In the genomic region with DNA sequence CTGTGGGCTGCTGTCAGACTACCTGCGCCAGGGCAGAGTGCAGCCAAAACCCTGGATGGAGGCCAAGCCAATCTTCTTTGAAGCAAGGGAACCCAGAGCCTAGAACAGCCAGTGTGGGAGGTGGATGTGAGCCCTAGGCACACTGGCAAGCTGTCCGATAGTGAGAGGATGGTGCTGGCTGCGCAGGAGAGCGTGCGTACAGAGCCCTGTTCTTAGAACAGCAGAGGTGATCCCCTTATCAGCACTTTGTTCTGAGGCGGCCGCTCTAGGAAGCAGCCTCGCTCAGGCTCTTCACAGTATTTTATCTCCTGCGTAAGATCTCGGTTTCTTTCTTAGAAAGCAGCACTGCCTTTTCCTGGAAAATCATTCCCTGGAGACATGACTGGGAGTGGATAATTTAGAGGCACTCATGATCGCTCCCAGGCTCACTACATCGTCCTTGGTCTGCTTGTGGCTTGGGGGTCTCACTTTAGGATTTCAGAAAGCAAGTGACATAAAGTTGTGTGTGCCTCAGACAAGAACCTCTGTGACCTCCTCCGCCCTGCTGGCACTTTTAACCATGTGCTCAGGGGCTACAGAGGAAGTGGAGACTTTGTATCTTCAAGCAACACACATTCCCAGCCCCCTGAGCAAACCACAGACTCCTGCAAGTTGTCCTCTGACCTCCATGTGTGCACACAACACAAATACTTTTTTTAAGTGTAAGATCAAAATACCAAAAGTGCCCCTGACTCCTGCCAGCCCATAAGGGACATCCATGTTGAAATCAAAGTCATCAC, we compare ENCODE assay signal across 8 mouse cellular contexts.
DNase-seq lines count a peak whose midpoint lies in the region; ATAC-seq lines count a peak whose summit lies in the region.
"Had no signal": no experiment of that assay in that cellular context is flagged by ENCODE, and none has a peak within 500 bp of the region (broad histone marks: within the 10 kb centered on the region; RNA-seq: fewer than 3 reads in every experiment).

No protein-coding gene starts in this region.

- DNase-seq in kidney, adult 11 months: peak; percentile 38
- DNase-seq in c-Kit-positive CD71-positive TER-119-negative erythroid progenitor cells, embryonic 14.5 days (ENCODE audit: low read depth): peak; percentile 74
- DNase-seq in kidney, postnatal 14 days: peak; percentile 61
- peak; percentile 67 for DNase-seq in thymus, postnatal 0 days (ENCODE audit: low spot score)
- no peak for DNase-seq in cerebellum, postnatal 14 days

- no peaks in the 10 kb centered on the region for H3K9me3 ChIP-seq in kidney, embryonic 14.5 days (ENCODE audit: control insufficient read depth, low read length)
- no peaks in the 10 kb centered on the region for H3K9me3 ChIP-seq in hindbrain, embryonic 12.5 days (replicated peaks)
- H3K9me3 ChIP-seq: neural tube, embryonic 13.5 days had no signal

- no peak for ATAC-seq in kidney, embryonic 14.5 days (ENCODE audit: low FRiP score, low TSS enrichment)
- ATAC-seq in hindbrain, embryonic 12.5 days (ENCODE audit: low FRiP score): no peak

- WGBS in kidney, embryonic 14.5 days: 59% methylated on average over 13 of the region's 13 CpGs
- WGBS in hindbrain, embryonic 12.5 days: 84% methylated on average over 13 of the region's 13 CpGs

- no peak overlapping the region for H3K9ac ChIP-seq in kidney, embryonic 14.5 days (ENCODE audit: low read depth, low read length)
- H3K9ac ChIP-seq in hindbrain, embryonic 12.5 days: no peak overlapping the region
- H3K9ac ChIP-seq: neural tube, embryonic 13.5 days had no signal

- no peaks in the 10 kb centered on the region for H3K27me3 ChIP-seq in kidney, embryonic 14.5 days (ENCODE audit: control insufficient read depth, insufficient read depth, low read length)
- H3K27me3 ChIP-seq in hindbrain, embryonic 12.5 days: no peaks in the 10 kb centered on the region
- H3K27me3 ChIP-seq: neural tube, embryonic 13.5 days had no signal

- H3K4me3 ChIP-seq in kidney, embryonic 14.5 days (ENCODE audit: low read length): no peak overlapping the region
- no peak overlapping the region for H3K4me3 ChIP-seq in hindbrain, embryonic 12.5 days
- H3K4me3 ChIP-seq: neural tube, embryonic 13.5 days had no signal

- H3K27ac ChIP-seq in kidney, embryonic 14.5 days (ENCODE audit: low read depth, low read length): no peak overlapping the region
- no peak overlapping the region for H3K27ac ChIP-seq in hindbrain, embryonic 12.5 days

- H3K36me3 ChIP-seq in kidney, embryonic 14.5 days (ENCODE audit: control insufficient read depth, insufficient read depth, low read length): no peaks in the 10 kb centered on the region
- no peaks in the 10 kb centered on the region for H3K36me3 ChIP-seq in hindbrain, embryonic 12.5 days

- H3K4me2 ChIP-seq in kidney, embryonic 14.5 days (replicated peaks; ENCODE audit: low read depth, low read length): no peak overlapping the region
- H3K4me2 ChIP-seq in hindbrain, embryonic 12.5 days (replicated peaks): no peak overlapping the region
- H3K4me2 ChIP-seq: neural tube, embryonic 13.5 days had no signal

- H3K4me1 ChIP-seq in kidney, embryonic 14.5 days (ENCODE audit: control insufficient read depth, insufficient read depth, low read length): 0 out of 2 replicates have a peak, but pooled peaks cover 7% of the 10 kb centered on the region
- H3K4me1 ChIP-seq in hindbrain, embryonic 12.5 days: no peaks in the 10 kb centered on the region

Comparison
In these comparisons a context has a peak if more than half of its experiments do, and no peak if none do; other contexts are left out.
1. DNase-seq: peak in kidney, adult 11 months (single experiment), c-Kit-positive CD71-positive TER-119-negative erythroid progenitor cells, embryonic 14.5 days (single experiment), kidney, postnatal 14 days (single experiment) and thymus, postnatal 0 days (single experiment); none in cerebellum, postnatal 14 days (0 of 2).